Mouse (Mus musculus) intestine, embryonic 16.5 days (tissue): ENCODE results near the gene Irf6. TPM values are rescaled to one million over a fixed set of nuclear protein-coding genes. Genes with fewer than 3 reads are reported as not detected.

Source experiments
- ATAC-seq: fragments of 200-750 bp; cut with Nextera tagmentation; 2 replicates; pipeline ENCODE4 v1.8.0; 2017; ENCODE audit warnings: moderate TSS enrichment, moderate library complexity
- H3K27ac ChIP-seq: fragments of 300-500 bp; sonication (generic); 2 replicates; pipeline ENCODE4 v1.5.1; 2014; ENCODE audit warnings: mild to moderate bottlenecking, low read length
- H3K27me3 ChIP-seq: fragments of 300-500 bp; sonication (generic); replicated peaks from 2 replicates; pipeline ENCODE4 v1.6.1; 2014; ENCODE audit warnings: low read length, control low read depth, mixed read lengths; ENCODE audit not compliant: control insufficient read depth, insufficient read depth
- H3K36me3 ChIP-seq: fragments of 300-500 bp; sonication (generic); 2 replicates; pipeline ENCODE4 v1.6.1; 2014; ENCODE audit warnings: low read length, control low read depth; ENCODE audit not compliant: control insufficient read depth, insufficient read depth
- H3K4me1 ChIP-seq: fragments of 300-500 bp; sonication (generic); 2 replicates; pipeline ENCODE4 v1.6.1; 2014; ENCODE audit warnings: low read length, control low read depth, mixed read lengths; ENCODE audit not compliant: control insufficient read depth, insufficient read depth
- H3K4me2 ChIP-seq: fragments of 300-500 bp; sonication (generic); 2 replicates; pipeline ENCODE4 v1.6.1; 2014; ENCODE audit warnings: low read depth, low read length, control low read depth
- H3K4me3 ChIP-seq: fragments of 300-500 bp; sonication (generic); 2 replicates; pipeline ENCODE4 v1.5.1; 2014; ENCODE audit warnings: mild to moderate bottlenecking, low read length
- H3K9ac ChIP-seq: fragments of 300-500 bp; sonication (generic); 2 replicates; pipeline ENCODE4 v1.6.1; 2014; ENCODE audit warnings: low read depth, low read length
- H3K9me3 ChIP-seq: fragments of 300-500 bp; sonication (generic); 2 replicates; pipeline ENCODE4 v1.6.1; 2016; ENCODE audit warnings: low read length, control low read depth; ENCODE audit not compliant: control insufficient read depth
- WGBS: fragments of 180-500 bp; shearing (Covaris S2); extraction: QIAGEN DNeasy Blood & Tissue Kit; methylation state at CpG from one replicate; pipeline ENCODE4 v1.1.7; 2014; 5-methylcytosine and 5-hydroxymethylcytosine counted together
- polyA plus RNA-seq: library from polyadenylated mRNA; unstranded; fragments of >200 nt; fragmentation: Nextera tagmentation; extraction: Ambion mirVana; gene quantifications from 2 replicates; pipeline ENCODE4 v1.2.1, GENCODE M21; 2015

Gene Irf6
- polyA plus RNA-seq, 1 experiment from 2014 or later: 95.0 TPM

DNA sequence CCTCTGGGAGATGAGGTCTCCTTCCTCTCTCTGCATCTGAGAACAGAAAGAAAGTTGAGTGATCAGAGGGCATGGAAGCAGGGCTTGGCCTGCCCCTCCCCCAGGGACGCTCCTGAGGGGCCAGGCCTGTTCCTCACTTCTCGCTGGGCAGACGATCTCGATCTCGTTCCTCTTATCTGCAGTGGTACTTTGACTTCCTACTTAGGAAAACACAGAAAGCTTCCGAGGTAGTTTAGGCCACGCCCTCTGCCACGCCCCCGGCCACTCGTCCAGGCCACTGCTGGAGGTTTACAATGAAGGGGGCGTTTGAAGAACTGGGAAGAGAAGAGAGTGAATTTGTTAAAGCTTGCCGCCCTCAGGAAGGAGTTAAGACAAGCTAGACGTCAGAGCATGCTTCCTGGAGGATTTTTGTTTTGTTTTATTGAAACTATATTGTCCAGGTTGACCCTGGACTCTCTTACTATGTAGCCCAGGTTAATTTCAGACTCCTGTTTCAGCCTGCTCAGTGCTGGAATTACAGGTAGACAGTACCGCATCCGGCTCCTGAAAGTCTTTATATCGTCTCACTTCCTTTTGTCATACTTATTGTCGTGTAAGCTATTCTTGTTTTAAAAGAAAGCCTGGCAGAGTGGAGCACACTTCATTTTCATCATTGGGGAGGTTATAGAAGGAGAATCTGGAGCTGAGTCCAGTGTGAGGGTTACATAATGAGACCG is 7.6 kb downstream of the Irf6 start:
- peak overlapping the region; percentile 45 for H3K4me2 ChIP-seq
- peak overlapping the region; percentile 53 for H3K27ac ChIP-seq
- H3K4me3 ChIP-seq: peak overlapping the region; percentile 7
- no peaks in the 10 kb centered on the region for H3K9me3 ChIP-seq
- peak overlapping the region; percentile 38; the same call in 1 of the 2 replicates for H3K9ac ChIP-seq
- WGBS: 15% methylated on average over 18 of the region's 18 CpGs
- peak; percentile 88 for ATAC-seq
- no peaks in the 10 kb centered on the region for H3K27me3 ChIP-seq
- peaks cover 25% of the 10 kb centered on the region for H3K4me1 ChIP-seq
- no peaks in the 10 kb centered on the region; the same call in none of the 2 replicates for H3K36me3 ChIP-seq

DNA sequence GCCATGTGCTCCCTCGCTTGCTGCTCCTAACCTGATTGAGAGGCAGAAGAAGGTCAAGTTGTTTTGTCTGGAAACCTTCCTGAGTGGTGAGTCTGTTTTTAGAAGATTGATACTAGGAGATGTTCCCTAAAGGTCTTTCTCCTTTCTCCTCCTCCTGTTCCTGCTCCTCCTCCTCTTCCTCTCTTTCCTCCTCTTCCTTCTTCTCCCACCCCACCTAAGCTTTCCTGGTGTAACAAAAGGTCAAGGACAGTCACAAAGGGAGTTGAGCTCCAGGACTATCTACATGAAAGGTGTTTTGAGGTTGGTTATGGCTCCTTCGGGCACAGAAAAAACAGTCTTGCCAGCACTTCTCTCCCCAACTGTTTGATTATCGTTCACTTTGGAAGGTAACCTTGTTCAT is 14.8 kb downstream of the Irf6 start, which contains the start of gene A130010J15Rik:
Gene A130010J15Rik, plus strand, starts transcription at position 301 of the 400 bp plus-strand sequence.
- Histone ChIP-seq H3K4me2 (no peak within 1 kb of the TSS), H3K9ac (no peak within 1 kb of the TSS), H3K4me3 (no peak within 1 kb of the TSS), H3K9me3 (no peaks in the 10 kb centered on the region), H3K36me3 (peaks cover 2% of the 10 kb centered on the region; the same call in 1 of the 2 replicates), H3K4me1 (peaks cover 13% of the 10 kb centered on the region; the same call in 1 of the 2 replicates), H3K27ac (no peak within 1 kb of the TSS), H3K27me3 (no peaks in the 10 kb centered on the region)
- ATAC-seq: no peak
- WGBS: 84% methylated on average over 3 of the region's 3 CpGs

DNA sequence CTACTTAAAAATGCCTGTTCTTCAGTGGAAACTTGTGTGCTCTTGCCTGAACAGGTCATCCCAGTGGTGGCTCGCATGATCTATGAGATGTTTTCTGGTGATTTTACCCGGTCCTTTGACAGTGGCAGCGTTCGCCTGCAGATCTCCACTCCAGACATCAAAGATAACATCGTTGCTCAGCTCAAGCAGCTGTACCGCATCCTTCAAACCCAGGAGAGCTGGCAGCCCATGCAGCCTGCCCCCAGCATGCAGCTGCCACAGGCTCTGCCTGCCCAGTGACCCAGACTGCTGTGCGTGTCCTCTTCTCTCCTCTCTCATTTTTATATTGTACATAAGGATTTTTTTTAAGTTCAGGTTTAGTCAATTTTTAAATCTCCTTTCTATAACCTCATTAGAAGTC is 16.3 kb downstream of the Irf6 start:
- Histone ChIP-seq H3K4me3 (no peak overlapping the region), H3K9ac (no peak overlapping the region), H3K27me3 (no peaks in the 10 kb centered on the region), H3K4me2 (no peak overlapping the region), H3K36me3 (peaks cover 2% of the 10 kb centered on the region; the same call in 1 of the 2 replicates), H3K4me1 (peaks cover 16% of the 10 kb centered on the region), H3K27ac (no peak overlapping the region; the same call in 1 of the 2 replicates), H3K9me3 (no peaks in the 10 kb centered on the region)
- ATAC-seq: no peak
- WGBS: 86% methylated on average over 7 of the region's 7 CpGs

DNA sequence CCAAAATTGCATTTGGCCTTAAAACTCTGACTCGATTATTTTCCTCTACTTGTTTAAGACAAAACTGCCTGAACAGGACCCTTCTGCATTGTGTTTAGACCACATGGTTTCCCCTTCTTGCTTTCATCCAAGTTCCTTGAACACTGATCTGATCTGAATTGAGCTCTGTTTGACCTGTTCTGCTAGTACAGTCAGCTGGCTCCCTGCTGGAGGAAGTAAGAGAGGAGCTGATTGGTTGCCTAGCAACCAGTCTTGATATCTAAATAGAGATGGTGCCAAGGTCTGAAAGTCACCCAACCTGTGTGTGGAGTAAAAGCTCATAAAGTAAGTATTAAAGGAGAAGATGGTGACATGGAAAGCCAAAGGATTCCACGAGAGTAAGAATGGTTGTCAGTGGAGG is 16.9 kb downstream of the Irf6 start:
- H3K4me1 ChIP-seq: peaks cover 22% of the 10 kb centered on the region
- peaks cover 2% of the 10 kb centered on the region; the same call in 1 of the 2 replicates for H3K36me3 ChIP-seq
- H3K27ac ChIP-seq: no peak overlapping the region
- ATAC-seq: peak; percentile 45
- H3K4me3 ChIP-seq: no peak overlapping the region
- 42% methylated on average over 2 of the region's 2 CpGs for WGBS
- H3K4me2 ChIP-seq: no peak overlapping the region
- no peak overlapping the region for H3K9ac ChIP-seq
- H3K9me3 ChIP-seq: no peaks in the 10 kb centered on the region
- H3K27me3 ChIP-seq: no peaks in the 10 kb centered on the region

DNA sequence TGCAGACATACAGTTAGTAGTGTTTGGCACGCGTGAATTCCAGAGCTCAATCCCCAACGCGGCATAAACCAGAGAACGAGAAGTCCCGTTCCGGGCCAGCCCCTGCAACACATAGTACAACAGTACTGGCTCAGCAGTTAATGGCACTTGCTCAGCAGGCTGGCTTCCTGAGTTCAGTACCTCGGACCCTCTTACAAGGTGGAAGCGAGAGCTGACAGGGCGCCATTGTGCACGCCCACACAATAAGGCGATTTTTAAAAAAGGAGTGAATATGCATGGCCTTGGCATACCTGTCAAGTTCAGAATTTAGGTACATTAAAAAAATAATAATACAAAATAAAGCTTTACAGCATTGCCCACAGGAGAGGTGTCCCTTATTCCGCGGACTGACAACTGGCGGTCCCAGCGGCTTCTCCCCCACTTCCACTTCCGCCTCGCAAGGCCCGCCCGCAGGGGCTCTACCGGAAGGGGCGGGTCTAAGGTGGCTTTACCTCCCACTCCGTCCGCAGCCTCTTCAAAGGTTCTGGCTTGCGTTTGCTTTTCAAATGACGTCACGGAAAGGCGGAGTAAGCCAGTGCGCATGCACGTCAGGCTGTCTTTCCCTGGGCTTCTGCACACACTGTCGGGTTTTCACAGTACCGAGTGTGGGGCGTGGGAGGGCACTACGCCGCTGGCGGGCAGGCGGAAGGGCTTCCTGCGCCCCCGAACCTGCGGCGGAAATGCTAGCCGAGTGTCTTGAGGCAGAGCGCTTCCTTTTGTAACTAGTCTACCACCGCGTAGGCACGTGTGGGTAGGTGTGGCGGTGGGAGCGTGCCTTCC is 20.3 kb downstream of the Irf6 start:
- Histone ChIP-seq H3K9me3 (no peaks in the 10 kb centered on the region), H3K36me3 (no peaks in the 10 kb centered on the region), H3K27ac (peak overlapping the region; percentile 82), H3K4me2 (peak overlapping the region; percentile 79), H3K27me3 (no peaks in the 10 kb centered on the region), H3K4me1 (peaks cover 27% of the 10 kb centered on the region), H3K4me3 (peak overlapping the region; percentile 74), H3K9ac (peak overlapping the region; percentile 85)
- peak; percentile 97 for ATAC-seq
- under 1% methylated on average over 48 of the region's 48 CpGs for WGBS

DNA sequence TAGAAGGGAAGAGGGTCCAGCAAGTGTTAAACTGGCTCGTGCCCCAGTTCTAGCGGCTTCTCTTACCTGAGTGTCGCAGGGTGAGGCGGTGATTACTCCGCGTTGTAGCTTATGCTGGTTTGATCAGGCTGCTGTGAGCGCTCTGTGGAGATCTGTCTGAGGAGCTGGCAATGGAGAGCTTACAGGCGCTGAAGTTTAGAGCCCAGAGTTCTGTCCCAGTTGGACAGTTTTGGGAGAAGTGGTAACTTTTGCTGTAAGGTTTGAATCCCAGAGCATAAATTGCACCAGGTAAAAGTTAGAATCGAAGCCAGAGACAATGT is 20.9 kb downstream of the Irf6 start:
- peak overlapping the region; percentile 82 for H3K27ac ChIP-seq
- H3K9ac ChIP-seq: peak overlapping the region; percentile 77
- no peaks in the 10 kb centered on the region for H3K36me3 ChIP-seq
- H3K4me3 ChIP-seq: peak overlapping the region; percentile 74
- no peaks in the 10 kb centered on the region for H3K27me3 ChIP-seq
- 16% methylated on average over 9 of the region's 9 CpGs for WGBS
- no peaks in the 10 kb centered on the region for H3K9me3 ChIP-seq
- H3K4me2 ChIP-seq: peak overlapping the region; percentile 79
- H3K4me1 ChIP-seq: peaks cover 28% of the 10 kb centered on the region
- ATAC-seq: no peak

DNA sequence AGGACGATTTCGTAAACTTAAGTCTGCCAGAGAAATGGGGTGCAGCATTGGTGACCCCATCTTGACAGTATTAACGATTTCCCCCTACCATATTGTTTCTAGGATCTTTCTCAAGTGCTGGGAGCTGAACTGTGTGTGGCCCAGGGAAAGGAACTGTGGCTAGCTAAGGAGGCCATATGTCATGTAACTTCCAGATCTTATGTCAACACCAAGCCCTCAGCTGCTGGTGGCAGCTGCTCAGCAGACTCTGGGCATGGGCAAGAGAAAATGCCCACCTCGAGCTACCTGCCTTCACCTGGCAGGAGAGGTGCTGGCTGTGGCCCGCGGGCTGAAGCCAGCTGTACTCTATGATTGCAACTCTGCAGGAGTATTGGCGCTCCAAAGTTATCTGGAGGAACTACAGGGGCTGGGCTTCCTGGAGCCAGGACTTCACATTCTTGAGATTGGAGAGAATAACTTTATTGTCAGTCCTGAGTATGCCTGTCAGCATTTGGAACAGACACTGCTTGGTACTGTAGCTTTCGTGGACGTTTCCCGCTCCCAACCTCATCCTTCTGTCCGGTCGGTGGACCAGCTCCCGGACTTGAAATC is 21.3 kb downstream of the Irf6 start:
- Histone ChIP-seq H3K9me3 (no peaks in the 10 kb centered on the region), H3K4me1 (peaks cover 30% of the 10 kb centered on the region), H3K9ac (peak overlapping the region; percentile 77), H3K36me3 (no peaks in the 10 kb centered on the region), H3K4me2 (peak overlapping the region; percentile 79), H3K27me3 (no peaks in the 10 kb centered on the region), H3K27ac (peak overlapping the region; percentile 82), H3K4me3 (peak overlapping the region; percentile 74)
- no peak for ATAC-seq
- 72% methylated on average over 13 of the region's 13 CpGs for WGBS

DNA sequence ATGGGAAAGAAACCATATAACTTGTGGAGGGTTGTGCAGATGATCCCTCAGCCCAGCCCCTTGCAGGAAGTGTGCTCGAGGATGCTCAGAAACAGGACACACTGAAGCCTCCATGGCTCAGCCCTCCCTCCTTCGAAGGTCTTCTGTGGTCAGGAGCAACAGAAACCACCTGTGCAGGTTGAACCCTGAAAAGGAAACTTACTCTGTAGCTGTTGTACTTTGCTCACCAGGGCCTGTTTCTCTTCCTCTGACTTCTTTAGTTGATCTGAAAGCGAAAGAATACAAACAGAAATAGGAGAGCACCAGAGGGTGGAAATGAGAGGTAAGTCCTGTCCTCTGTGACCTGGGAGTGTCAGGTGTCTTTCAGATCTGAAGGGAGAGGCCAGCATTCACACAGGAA is 28.2 kb downstream of the Irf6 start:
- no peak overlapping the region for H3K9ac ChIP-seq
- WGBS: 57% methylated on average over 3 of the region's 3 CpGs
- H3K27ac ChIP-seq: peak overlapping the region; percentile 59
- peak; percentile 77 for ATAC-seq
- no peaks in the 10 kb centered on the region for H3K9me3 ChIP-seq
- no peak overlapping the region for H3K4me3 ChIP-seq
- H3K4me1 ChIP-seq: peaks cover 8% of the 10 kb centered on the region; the same call in 1 of the 2 replicates
- no peaks in the 10 kb centered on the region for H3K27me3 ChIP-seq
- no peak overlapping the region for H3K4me2 ChIP-seq
- no peaks in the 10 kb centered on the region for H3K36me3 ChIP-seq

DNA sequence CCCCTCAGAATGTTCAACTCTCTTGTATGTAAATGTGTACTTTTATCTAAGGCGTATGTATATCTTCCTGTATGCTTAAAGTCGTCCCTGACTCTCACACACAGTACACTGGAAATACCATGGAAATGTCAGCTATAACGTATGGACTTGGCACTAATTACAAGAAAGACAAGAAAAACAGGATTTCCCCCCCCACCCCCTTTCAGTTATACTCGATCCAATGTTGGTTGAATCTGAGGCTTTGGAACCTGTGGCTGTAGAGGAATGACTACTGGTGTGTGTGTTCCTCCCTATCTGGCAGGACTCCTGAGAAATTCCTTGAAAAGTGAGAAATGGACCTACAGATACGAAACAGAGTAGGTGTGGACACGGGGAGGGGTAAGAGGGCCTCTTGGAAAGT is 35.3 kb downstream of the Irf6 start:
- Histone ChIP-seq H3K27ac (peak overlapping the region; percentile 85), H3K4me3 (no peak overlapping the region), H3K4me1 (peaks cover 25% of the 10 kb centered on the region), H3K9ac (no peak overlapping the region), H3K36me3 (no peaks in the 10 kb centered on the region), H3K4me2 (no peak overlapping the region), H3K9me3 (no peaks in the 10 kb centered on the region), H3K27me3 (no peaks in the 10 kb centered on the region)
- WGBS: 52% methylated on average over 6 of the region's 6 CpGs
- ATAC-seq: 0 out of 2 replicates have a peak, but pooled peaks have one; percentile 12
